Mouse (Mus musculus): Measurements from ENCODE around the gene AU040320.

The AU040320 gene

GRCm38 (mm10) chr4:126868699-126869098, 115.4 kb downstream of the AU040320 start:
- DNase-seq = no peak

- DNase-seq = no peak
Observed at GRCm38 (mm10) chr4:126872717-126873116, 119.4 kb downstream of the AU040320 start.

- no peak for DNase-seq
Observed at GRCm38 (mm10) chr4:126879560-126880275, 126.4 kb downstream of the AU040320 start.

GRCm38 (mm10) chr4:126883602-126884001, 130.3 kb downstream of the AU040320 start:
- no peak for DNase-seq

- DNase-seq = no peak
Observed at GRCm38 (mm10) chr4:126885953-126886352, 132.6 kb downstream of the AU040320 start.

GRCm38 (mm10) chr4:126889879-126890278, 136.5 kb downstream of the AU040320 start:
- no peak for DNase-seq
